Mouse (Mus musculus) stomach, postnatal 0 days (tissue): ENCODE results near the gene Coq9.

ENCODE experiments used
- CTCF ChIP-seq: IDR thresholded peaks from 2 replicates; pipeline ENCODE4 v1.5.1; 2016; ENCODE audit warnings: antibody characterized with exemption, low read depth, mild to moderate bottlenecking, moderate library complexity
- EP300 ChIP-seq: optimal IDR thresholded peaks from 2 replicates; pipeline ENCODE3; 2016; ENCODE audit warnings: antibody characterized with exemption

GRCm38 (mm10) chr8:94888383-94889036 lies 50.4 kb downstream of the Coq9 start:
- TF ChIP-seq CTCF (peak; percentile 21), EP300 (no peak)
